Mouse (Mus musculus): ENCODE results near the gene Olfr666. TPM values are rescaled to one million over a fixed set of nuclear protein-coding genes. Genes with fewer than 3 reads are reported as not detected.

Olfr666 gene
- not detected for polyA plus RNA-seq (2017; shearing (Covaris generic))

GRCm38 (mm10) chr7:104895852-104896251 is at the start of gene Olfr666:
Gene Olfr666, minus strand, starts transcription at chr7:104895952.

DNA sequence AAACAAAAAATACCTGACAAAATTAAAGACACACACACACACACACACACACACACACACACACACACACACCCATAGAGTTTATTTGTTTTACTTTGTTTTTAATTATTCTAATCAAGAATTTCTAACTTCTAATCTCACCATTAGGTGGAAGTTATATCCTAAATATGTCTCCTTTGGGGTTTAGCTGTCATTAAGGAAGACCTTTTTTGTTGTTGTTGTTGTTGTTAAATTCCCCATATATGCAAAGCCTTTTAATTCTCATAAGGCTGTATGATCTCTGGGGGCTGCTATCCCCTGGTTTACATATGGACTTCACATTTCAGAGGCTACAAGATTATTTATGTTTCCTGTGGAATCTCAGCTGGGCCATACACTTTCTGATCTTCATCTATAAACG is 38.2 kb upstream of the Olfr666 start, which contains the start of gene Olfr669:
Gene Olfr669 (plus strand): TSS at position 301 of the 400 bp plus-strand sequence.

DNA sequence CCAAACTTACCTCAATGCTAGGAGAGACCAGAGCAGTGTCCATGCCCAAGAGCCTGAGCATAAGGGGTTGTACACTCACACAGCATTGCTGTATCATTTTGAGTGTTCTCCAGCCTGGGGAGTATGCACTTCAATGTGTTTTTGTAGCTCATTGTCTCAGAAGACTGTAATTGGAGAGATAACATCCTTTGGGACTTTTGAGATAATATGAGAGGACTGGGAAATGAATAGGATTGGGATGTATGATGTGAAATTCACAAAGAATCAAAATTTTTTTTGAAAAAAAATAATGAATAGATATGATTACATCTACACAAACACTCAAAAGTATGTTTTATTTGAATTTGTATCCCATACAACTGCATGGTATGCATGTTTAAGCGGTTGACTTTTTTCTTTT is 32.2 kb upstream of the Olfr666 start, which contains the start of gene Olfr668:
Gene Olfr668 (minus strand): TSS at position 101 of the 400 bp plus-strand sequence.

DNA sequence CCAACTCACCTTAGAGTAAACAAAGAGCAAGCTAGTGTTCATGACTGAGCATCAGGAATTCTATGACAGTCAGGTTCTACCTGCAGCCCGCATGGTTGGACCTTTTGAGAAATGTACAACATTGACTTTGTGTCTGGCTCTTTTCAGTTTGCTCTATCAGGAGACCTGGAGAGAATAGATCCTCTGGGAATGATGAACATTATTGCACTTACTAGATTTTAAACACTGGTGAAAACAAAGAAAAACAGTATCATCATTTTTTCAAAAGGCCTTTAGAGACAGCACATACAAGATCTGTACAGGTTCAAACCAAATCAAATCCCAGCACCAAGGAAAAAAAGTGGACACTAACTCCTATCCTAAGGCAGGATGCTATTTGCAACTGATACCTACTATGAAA is 25.6 kb upstream of the Olfr666 start, which contains the start of gene Olfr667:
Gene Olfr667 (minus strand): TSS at position 101 of the 400 bp plus-strand sequence.

DNA sequence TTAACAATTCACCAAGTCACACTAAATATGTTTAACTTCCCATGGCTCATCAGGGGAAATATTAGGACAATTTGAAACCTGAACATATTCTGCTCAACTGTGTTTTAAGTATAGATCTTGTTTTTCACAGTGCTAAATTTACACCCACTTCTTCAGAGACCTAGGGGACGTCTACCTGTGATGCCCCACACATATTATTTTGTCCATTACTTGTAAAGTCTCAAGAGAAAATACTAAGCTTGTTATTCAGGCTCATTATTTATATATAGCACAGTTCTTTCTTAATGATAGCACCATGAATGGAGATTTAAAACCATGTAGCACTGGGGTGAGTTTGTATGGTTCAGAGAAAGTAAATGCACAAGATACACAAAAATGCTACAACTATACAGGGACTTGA is 18.0 kb downstream of the Olfr666 start, which contains the start of gene Olfr665:
Gene Olfr665 (plus strand): TSS at position 301 of the 400 bp plus-strand sequence.

GRCm38 (mm10) chr7:104856709-104857108 is 39.0 kb downstream of the Olfr666 start, which contains the start of gene Usp17la:
Gene Usp17la, plus strand, starts transcription at chr7:104857009.

DNA sequence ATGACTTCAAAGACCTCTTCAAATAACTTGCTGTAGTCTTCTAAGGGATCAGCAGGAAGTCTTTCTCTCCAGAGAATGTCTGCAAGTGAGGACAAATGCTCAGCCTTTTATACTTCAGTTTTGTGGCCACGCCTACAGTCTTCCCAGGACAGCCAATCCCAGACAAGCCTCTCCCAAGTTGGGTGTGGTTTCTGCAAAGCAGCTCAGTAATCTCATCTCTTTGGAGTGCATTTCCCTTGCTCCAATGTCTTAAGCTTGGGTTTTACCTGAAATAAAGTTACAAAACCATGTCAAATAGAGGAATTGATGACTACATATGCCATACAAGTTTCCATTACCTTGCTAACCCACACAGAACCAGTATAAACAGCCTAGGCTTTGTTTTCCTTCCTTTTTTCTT is 53.2 kb downstream of the Olfr666 start, which contains the start of gene Usp17lb:
Gene Usp17lb (minus strand): TSS at position 101 of the 400 bp plus-strand sequence.

Other genes with a start within 250 kb of the Olfr666 start
- gene Olfr658, start 248.6 kb downstream of the Olfr666 start, polyA plus RNA-seq (2017; shearing (Covaris generic)), result not detected
- gene Olfr659, start 229.2 kb downstream of the Olfr666 start, polyA plus RNA-seq (2017; shearing (Covaris generic)), result not detected
- not detected for gene Olfr661, start 209.5 kb downstream of the Olfr666 start, polyA plus RNA-seq (2017; shearing (Covaris generic))
- gene Usp17le, start 118.5 kb downstream of the Olfr666 start, polyA plus RNA-seq (2017; shearing (Covaris generic)), result not detected
- not detected for gene Usp17lb, start 53.3 kb downstream of the Olfr666 start, polyA plus RNA-seq (2017; shearing (Covaris generic))
- gene Usp17la, start 38.9 kb downstream of the Olfr666 start, polyA plus RNA-seq (2017; shearing (Covaris generic)), result not detected
- not detected for gene Olfr665, start 17.9 kb downstream of the Olfr666 start, polyA plus RNA-seq (2017; shearing (Covaris generic))
- not detected for gene Olfr667, start 25.5 kb upstream of the Olfr666 start, polyA plus RNA-seq (2017; shearing (Covaris generic))
- gene Olfr668, start 32.1 kb upstream of the Olfr666 start, polyA plus RNA-seq (2017; shearing (Covaris generic)), result not detected
- gene Olfr669, start 38.3 kb upstream of the Olfr666 start, polyA plus RNA-seq (2017; shearing (Covaris generic)), result not detected
- not detected for gene Olfr670, start 66.7 kb upstream of the Olfr666 start, polyA plus RNA-seq (2017; shearing (Covaris generic))
- not detected for gene Olfr671, start 83.2 kb upstream of the Olfr666 start, polyA plus RNA-seq (2017; shearing (Covaris generic))
- gene Olfr672, start 106.1 kb upstream of the Olfr666 start, polyA plus RNA-seq (2017; shearing (Covaris generic)), result not detected
- not detected for gene Olfr675, start 132.5 kb upstream of the Olfr666 start, polyA plus RNA-seq (2017; shearing (Covaris generic))
- gene Olfr676, start 136.7 kb upstream of the Olfr666 start, polyA plus RNA-seq (2017; shearing (Covaris generic)), result not detected
- not detected for gene Olfr677, start 155.4 kb upstream of the Olfr666 start, polyA plus RNA-seq (2017; shearing (Covaris generic))
- gene Olfr678, start 168.5 kb upstream of the Olfr666 start, polyA plus RNA-seq (2017; shearing (Covaris generic)), result not detected
- gene Olfr679, start 185.3 kb upstream of the Olfr666 start, polyA plus RNA-seq (2017; shearing (Covaris generic)), result not detected
- gene Olfr680-ps1, start 196.9 kb upstream of the Olfr666 start, polyA plus RNA-seq (2017; shearing (Covaris generic)), result not detected
- not detected for gene Olfr681, start 220.9 kb upstream of the Olfr666 start, polyA plus RNA-seq (2017; shearing (Covaris generic))

Measured in CD4-positive, CD25-positive, alpha-beta regulatory T cell, adult 9 weeks (primary cell).